Mouse (Mus musculus) brain, embryonic 14.5 days (tissue): ENCODE data around the gene Klf9.

Experiments used
- CTCF ChIP-seq: fragments of 200-500 bp; IDR thresholded peaks from 2 replicates; pipeline ENCODE4 v1.5.1; 2012; ENCODE audit warnings: inconsistent platforms, mild to moderate bottlenecking, moderate library complexity, borderline replicate concordance; ENCODE audit not compliant: insufficient read depth, insufficient read length; ENCODE audit errors: extremely low read depth
- POLR2A ChIP-seq: fragments of 200-500 bp; IDR thresholded peaks from 2 replicates; pipeline ENCODE4 v1.6.1; 2012; ENCODE audit warnings: mild to moderate bottlenecking, inconsistent platforms, borderline replicate concordance; ENCODE audit not compliant: poor library complexity, insufficient read depth, insufficient read length, severe bottlenecking; ENCODE audit errors: extremely low read depth

- TF ChIP-seq POLR2A (no peak), CTCF (no peak)
These were observed 47.5 kb upstream of the Klf9 start for GRCm38 (mm10) chr19:23093548-23093947.
